Mouse (Mus musculus): ENCODE data around the gene Prpf3. TPM values are rescaled to one million over a fixed set of nuclear protein-coding genes. Genes with fewer than 3 reads are reported as not detected.
"Not testable (repeated sequence)": the region's sequence is repeated elsewhere in the genome, so short reads cannot be mapped to it uniquely, and the experiment has no call there.

The Prpf3 gene
- polyA plus RNA-seq, 1 experiment from 2014 or later: 65.8 TPM

DNA sequence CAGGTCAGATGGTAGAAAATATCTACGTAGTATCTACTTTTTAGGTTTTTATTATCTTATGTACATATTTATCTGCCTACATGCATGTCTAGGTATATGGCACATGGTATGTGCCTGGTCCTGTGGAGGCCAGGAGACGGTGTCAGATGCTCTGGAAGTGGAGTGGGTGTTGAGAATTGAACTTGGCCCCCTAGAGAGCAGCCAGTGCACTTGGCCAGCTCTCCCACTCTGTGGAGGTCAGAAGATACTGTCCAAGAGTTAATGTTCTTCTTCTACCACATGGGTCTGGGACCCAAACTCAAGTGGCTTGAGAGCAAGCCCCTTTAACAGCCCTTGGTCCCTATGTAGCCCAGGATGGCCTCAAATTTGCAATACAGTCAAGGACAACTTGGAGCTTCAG is 11.7 kb upstream of the Prpf3 start:
- Histone ChIP-seq H3K27ac (replicated peaks) (no peak overlapping the region), H3K4me1 (peaks cover 18% of the 10 kb centered on the region), H3K9me3 (replicated peaks) (no peaks in the 10 kb centered on the region), H3K4me3 (no peak overlapping the region), H3K27me3 (ENCODE audit: low read depth, poor library complexity, severe bottlenecking) (no peaks in the 10 kb centered on the region), H3K36me3 (peaks cover 76% of the 10 kb centered on the region)
- 92% methylated on average over 2 of the region's 2 CpGs for WGBS
- no peak for DNase-seq (ENCODE audit: low spot score)

GRCm38 (mm10) chr3:95866071-95866470 is 10.4 kb upstream of the Prpf3 start:
- no peak for DNase-seq (ENCODE audit: low spot score)
- Histone ChIP-seq H3K4me3 (no peak overlapping the region), H3K4me1 (peaks cover 10% of the 10 kb centered on the region), H3K27me3 (ENCODE audit: low read depth, poor library complexity, severe bottlenecking) (no peaks in the 10 kb centered on the region), H3K36me3 (peaks cover 88% of the 10 kb centered on the region), H3K27ac (replicated peaks) (no peak overlapping the region), H3K9me3 (replicated peaks) (no peaks in the 10 kb centered on the region)
- 94% methylated on average over 5 of the region's 5 CpGs for WGBS

- peaks cover 88% of the 10 kb centered on the region for H3K36me3 ChIP-seq
- 94% methylated on average over 20 of the region's 20 CpGs for WGBS
These were observed 9.9 kb upstream of the Prpf3 start for GRCm38 (mm10) chr3:95865571-95865970.

GRCm38 (mm10) chr3:95865050-95865449 is 9.4 kb upstream of the Prpf3 start:
- no peaks in the 10 kb centered on the region for H3K27me3 ChIP-seq (ENCODE audit: low read depth, poor library complexity, severe bottlenecking)
- no peaks in the 10 kb centered on the region for H3K9me3 ChIP-seq (replicated peaks)
- no peaks in the 10 kb centered on the region for H3K4me1 ChIP-seq
- WGBS: 90% methylated on average over 5 of the region's 5 CpGs
- no peak overlapping the region for H3K27ac ChIP-seq (replicated peaks)
- H3K36me3 ChIP-seq: peaks cover 85% of the 10 kb centered on the region
- H3K4me3 ChIP-seq: no peak overlapping the region
- no peak for DNase-seq (ENCODE audit: low spot score)

More at GRCm38 (mm10) chr3:95865571-95865970, 9.9 kb upstream of the Prpf3 start:
- H3K27me3 ChIP-seq (ENCODE audit: low read depth, poor library complexity, severe bottlenecking): no peaks in the 10 kb centered on the region
- no peak for DNase-seq (ENCODE audit: low spot score)
- H3K27ac ChIP-seq (replicated peaks): no peak overlapping the region
- H3K9me3 ChIP-seq (replicated peaks): no peaks in the 10 kb centered on the region
- no peak overlapping the region for H3K4me3 ChIP-seq
- H3K4me1 ChIP-seq: peaks cover 5% of the 10 kb centered on the region

GRCm38 (mm10) chr3:95863578-95863977 is 7.9 kb upstream of the Prpf3 start:
- Histone ChIP-seq H3K27me3 (ENCODE audit: low read depth, poor library complexity, severe bottlenecking) (no peaks in the 10 kb centered on the region), H3K36me3 (peaks cover 71% of the 10 kb centered on the region), H3K4me3 (no peak overlapping the region), H3K27ac (replicated peaks) (no peak overlapping the region), H3K4me1 (no peaks in the 10 kb centered on the region), H3K9me3 (replicated peaks) (no peaks in the 10 kb centered on the region)
- WGBS: 84% methylated on average over 7 of the region's 7 CpGs
- DNase-seq (ENCODE audit: low spot score): no peak

DNA sequence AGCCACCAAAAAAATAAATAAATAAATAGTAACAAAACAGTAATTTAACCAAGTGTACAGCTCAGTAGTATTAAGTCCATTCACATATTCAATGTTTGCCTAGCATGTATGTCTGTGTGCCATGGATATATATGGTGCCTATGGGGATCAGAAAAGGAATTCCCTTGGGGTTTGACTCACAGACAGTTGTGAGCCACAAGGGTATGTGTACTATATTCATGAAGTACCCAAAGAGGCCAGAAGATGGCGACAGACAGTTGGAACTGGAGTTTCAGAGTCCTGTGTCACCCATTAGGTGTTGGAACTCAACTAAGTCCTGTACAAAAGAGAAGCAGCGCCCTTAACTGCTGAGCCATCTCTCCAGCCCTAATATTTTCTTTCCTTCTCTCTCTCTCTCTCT is 6.1 kb upstream of the Prpf3 start:
- Histone ChIP-seq H3K4me1 (no peaks in the 10 kb centered on the region), H3K27me3 (ENCODE audit: low read depth, poor library complexity, severe bottlenecking) (no peaks in the 10 kb centered on the region), H3K9me3 (replicated peaks) (no peaks in the 10 kb centered on the region), H3K4me3 (no peak overlapping the region), H3K27ac (replicated peaks) (no peak overlapping the region), H3K36me3 (peaks cover 53% of the 10 kb centered on the region)
- WGBS: 41% methylated on average over 2 of the region's 2 CpGs
- peak; percentile 52 for DNase-seq (ENCODE audit: low spot score)

- H3K9me3 ChIP-seq (replicated peaks): no peaks in the 10 kb centered on the region
- no peaks in the 10 kb centered on the region for H3K27me3 ChIP-seq (ENCODE audit: low read depth, poor library complexity, severe bottlenecking)
- peaks cover 47% of the 10 kb centered on the region for H3K36me3 ChIP-seq
- DNase-seq (ENCODE audit: low spot score): no peak
- peaks cover 1% of the 10 kb centered on the region for H3K4me1 ChIP-seq
- H3K4me3 ChIP-seq: no peak overlapping the region
- no peak overlapping the region for H3K27ac ChIP-seq (replicated peaks)
- 73% methylated on average over 10 of the region's 10 CpGs for WGBS
These were observed 5.5 kb upstream of the Prpf3 start for GRCm38 (mm10) chr3:95861216-95861615.

DNA sequence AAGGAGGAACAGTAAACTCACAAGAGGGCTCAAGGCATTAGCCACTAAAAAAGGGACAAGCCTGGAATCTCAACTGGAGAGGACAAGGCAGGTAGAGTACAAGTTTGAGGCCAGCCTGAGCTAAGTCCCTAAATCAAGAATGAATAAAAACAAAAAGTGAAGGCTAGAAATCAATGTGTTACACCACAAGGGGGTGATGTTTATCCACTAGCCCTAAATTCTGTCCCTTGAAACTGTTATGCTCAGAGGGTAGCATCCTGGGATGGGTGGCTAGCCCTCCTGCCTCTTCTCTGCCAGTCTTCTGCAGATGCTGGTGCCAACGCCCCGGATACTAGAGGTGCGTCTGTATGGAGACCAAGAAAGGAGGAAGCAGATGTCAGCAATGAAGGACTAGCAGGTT is 4.6 kb upstream of the Prpf3 start:
- Histone ChIP-seq H3K4me3 (no peak overlapping the region), H3K27ac (replicated peaks) (no peak overlapping the region), H3K36me3 (peaks cover 39% of the 10 kb centered on the region), H3K27me3 (ENCODE audit: low read depth, poor library complexity, severe bottlenecking) (no peaks in the 10 kb centered on the region), H3K4me1 (peaks cover 5% of the 10 kb centered on the region), H3K9me3 (replicated peaks) (no peaks in the 10 kb centered on the region)
- WGBS: 90% methylated on average over 3 of the region's 3 CpGs
- DNase-seq (ENCODE audit: low spot score): no peak

GRCm38 (mm10) chr3:95858278-95858677 is 2.6 kb upstream of the Prpf3 start:
- WGBS: 94% methylated on average over 3 of the region's 3 CpGs
- H3K27me3 ChIP-seq (ENCODE audit: low read depth, poor library complexity, severe bottlenecking); H3K27ac ChIP-seq (replicated peaks); DNase-seq (ENCODE audit: low spot score); H3K4me3 ChIP-seq; H3K9me3 ChIP-seq (replicated peaks): not testable (repeated sequence)
- H3K36me3 ChIP-seq: peaks cover 25% of the 10 kb centered on the region
- H3K4me1 ChIP-seq: peaks cover 16% of the 10 kb centered on the region

GRCm38 (mm10) chr3:95857050-95857449 is 1.4 kb upstream of the Prpf3 start:
- Histone ChIP-seq H3K36me3 (peaks cover 28% of the 10 kb centered on the region), H3K4me1 (peaks cover 16% of the 10 kb centered on the region)
- DNase-seq (ENCODE audit: low spot score); H3K27ac ChIP-seq (replicated peaks); H3K9me3 ChIP-seq (replicated peaks); H3K27me3 ChIP-seq (ENCODE audit: low read depth, poor library complexity, severe bottlenecking); H3K4me3 ChIP-seq: not testable (repeated sequence)
- 90% methylated on average over 1 of the region's 1 CpGs for WGBS

DNA sequence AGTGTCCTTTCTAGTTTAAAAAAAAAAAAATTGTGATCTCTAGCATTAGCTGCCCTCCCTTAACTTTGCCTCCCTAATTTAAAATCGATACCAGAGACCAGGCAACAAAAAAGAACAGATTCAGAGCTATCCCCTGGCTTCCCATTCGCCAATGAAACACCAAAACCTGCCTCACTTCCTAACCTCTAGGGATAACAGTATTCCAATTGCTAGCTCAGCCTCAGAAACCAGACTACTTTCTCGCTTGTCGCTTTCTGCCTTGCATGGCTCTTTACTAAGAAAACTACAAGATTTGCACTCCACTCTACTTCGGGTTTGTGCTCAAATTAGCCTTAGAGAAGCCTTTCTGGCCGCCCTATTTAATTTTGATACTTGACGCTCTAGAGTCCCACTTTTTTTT is 430 bp upstream of the Prpf3 start:
- WGBS: 26% methylated on average over 7 of the region's 7 CpGs
- DNase-seq (ENCODE audit: low spot score): no peak
- Histone ChIP-seq H3K4me1 (peaks cover 16% of the 10 kb centered on the region), H3K36me3 (peaks cover 28% of the 10 kb centered on the region), H3K27ac (replicated peaks) (peak overlapping the region; percentile 93), H3K4me3 (peak overlapping the region; percentile 95), H3K27me3 (ENCODE audit: low read depth, poor library complexity, severe bottlenecking) (no peaks in the 10 kb centered on the region), H3K9me3 (replicated peaks) (no peaks in the 10 kb centered on the region)

- no peak overlapping the region for H3K27ac ChIP-seq (replicated peaks)
- no peak for DNase-seq (ENCODE audit: low spot score)
- H3K27me3 ChIP-seq (ENCODE audit: low read depth, poor library complexity, severe bottlenecking): no peaks in the 10 kb centered on the region
- H3K4me1 ChIP-seq: peaks cover 15% of the 10 kb centered on the region
- 94% methylated on average over 8 of the region's 8 CpGs for WGBS
- H3K36me3 ChIP-seq: peaks cover 76% of the 10 kb centered on the region
- H3K9me3 ChIP-seq (replicated peaks): no peaks in the 10 kb centered on the region
- H3K4me3 ChIP-seq: no peak overlapping the region
These were observed 4.4 kb downstream of the Prpf3 start for GRCm38 (mm10) chr3:95851317-95851716.

- H3K36me3 ChIP-seq: peaks cover 83% of the 10 kb centered on the region
- H3K27me3 ChIP-seq (ENCODE audit: low read depth, poor library complexity, severe bottlenecking): no peaks in the 10 kb centered on the region
- DNase-seq (ENCODE audit: low spot score): no peak
- H3K4me3 ChIP-seq: no peak overlapping the region
- no peaks in the 10 kb centered on the region for H3K9me3 ChIP-seq (replicated peaks)
- no peak overlapping the region for H3K27ac ChIP-seq (replicated peaks)
- 89% methylated on average over 4 of the region's 4 CpGs for WGBS
- peaks cover 12% of the 10 kb centered on the region for H3K4me1 ChIP-seq
These were observed 5.1 kb downstream of the Prpf3 start for GRCm38 (mm10) chr3:95850611-95851010.
